Mouse (Mus musculus) thymus, postnatal 0 days (tissue): Measurements from ENCODE around the gene Timm8b. TPM values are rescaled to one million over a fixed set of nuclear protein-coding genes. Genes with fewer than 3 reads are reported as not detected.

Experiments
- DNase-seq: peaks from one replicate; pipeline ENCODE4 v3.0.0-alpha.2; 2015; ENCODE audit warnings: low spot score
- polyA plus RNA-seq: library from polyadenylated mRNA; unstranded; fragments of >200 nt; fragmentation: Nextera tagmentation; extraction: Ambion mirVana; gene quantifications from 2 replicates; pipeline ENCODE4 v1.2.1, GENCODE M21; 2015

Gene Timm8b
- polyA plus RNA-seq = 282 and 312 TPM in 2 replicates

DNA sequence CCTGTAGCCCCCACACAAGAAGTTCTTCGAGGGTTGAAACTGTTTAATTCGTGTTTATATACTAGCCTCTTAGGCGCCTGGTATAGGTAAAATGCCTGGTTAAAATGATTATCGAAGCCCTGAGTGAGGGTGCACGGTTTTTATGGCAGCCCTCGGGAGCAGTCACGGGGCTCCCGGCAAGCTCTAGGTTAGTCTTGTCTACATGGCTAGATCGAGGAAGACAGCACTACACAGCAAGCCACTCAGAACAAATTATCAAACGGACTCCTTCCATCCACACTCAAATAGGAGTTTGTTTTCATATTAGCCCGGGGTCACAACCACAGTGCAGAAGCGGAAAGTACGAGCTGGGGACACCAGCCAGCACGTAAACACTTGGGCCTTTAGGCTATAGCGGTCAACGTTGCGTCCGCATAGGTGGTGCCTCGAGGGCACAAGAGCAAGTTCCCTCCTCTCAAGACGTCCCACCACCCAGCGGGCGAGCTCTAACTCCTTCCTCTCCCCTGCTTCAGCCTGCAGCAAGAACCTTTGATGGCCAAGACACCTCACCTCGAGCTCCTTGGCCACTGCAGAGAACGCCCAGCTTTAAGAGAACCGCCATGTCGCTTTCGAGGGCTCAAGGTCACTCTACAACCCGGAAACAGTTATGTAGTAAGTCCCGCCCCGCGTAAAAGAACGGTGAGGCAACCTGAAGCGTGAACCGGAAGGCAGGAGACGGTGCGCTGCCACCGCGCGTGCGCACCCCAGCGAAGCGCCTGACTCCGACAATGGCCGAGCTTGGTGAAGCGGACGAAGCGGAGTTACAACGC, at the start of gene Timm8b, which contains the start of gene Sdhd:
Timm8b (plus strand) TSS at position 722 of the 809 bp plus-strand sequence.
Sdhd (minus strand) TSS at position 624 of the 809 bp plus-strand sequence.
- peak; percentile 96 for DNase-seq

DNA sequence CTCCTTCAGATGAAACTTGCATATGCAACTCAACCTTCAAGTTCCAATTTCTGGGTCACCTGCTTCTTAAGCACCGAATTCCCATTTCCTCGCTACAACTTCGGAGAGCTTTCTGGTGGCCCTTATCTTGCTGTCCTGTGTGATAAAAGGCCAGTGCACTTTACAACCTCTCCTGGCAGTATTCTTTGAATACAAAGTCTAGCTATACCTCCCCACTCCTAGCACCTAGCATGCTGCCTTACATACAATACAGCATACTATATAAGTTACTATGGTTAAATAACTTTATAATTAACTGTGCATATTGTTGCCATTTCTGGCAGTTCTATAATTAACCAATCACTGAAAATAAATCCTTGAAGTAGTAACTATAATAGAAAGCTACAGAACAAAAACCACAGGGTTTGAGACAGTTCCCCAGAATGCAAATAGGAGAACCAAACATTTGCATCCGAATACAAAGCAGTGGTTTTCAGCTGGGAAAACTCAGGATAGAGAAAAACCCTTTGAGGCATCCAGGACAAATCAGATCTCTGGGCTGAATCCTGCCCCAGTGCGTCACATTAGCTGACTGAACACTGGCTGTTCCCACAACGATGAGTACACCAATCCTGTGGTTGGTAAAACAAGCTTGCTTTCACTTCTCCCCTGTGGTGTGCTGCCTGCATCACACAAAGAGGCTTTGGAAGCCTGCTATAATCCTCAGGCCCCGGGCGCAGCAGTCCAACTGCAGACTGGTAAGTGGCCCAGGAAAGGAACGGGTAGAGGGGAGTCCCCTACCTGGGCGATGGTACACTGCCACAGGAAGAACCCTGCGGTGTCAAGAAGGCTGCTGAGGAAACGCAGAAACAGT, 49.2 kb upstream of the Timm8b start, which contains the start of gene Il18:
Il18 (plus strand) TSS at position 587 of the 853 bp plus-strand sequence.
- peak; percentile 23 for DNase-seq

DNA sequence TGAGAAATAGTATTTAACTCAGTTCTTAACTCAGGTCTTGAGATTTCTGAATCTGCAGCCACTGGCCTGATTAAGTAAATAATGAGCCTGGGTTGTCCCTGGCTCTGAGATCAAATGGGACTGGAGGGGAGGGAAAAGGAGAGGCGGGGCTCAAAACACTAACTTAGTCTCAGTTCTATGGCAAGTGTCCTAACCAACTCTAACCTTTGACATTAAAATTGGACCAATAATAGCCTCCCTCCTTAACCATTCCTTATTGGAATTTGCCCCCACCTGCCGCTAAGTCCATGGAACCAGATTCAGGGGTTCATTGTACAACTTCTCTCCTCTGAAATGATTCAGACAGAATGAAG, 48.6 kb upstream of the Timm8b start, which contains the start of gene Bco2:
Bco2 (minus strand) TSS at position 88 of the 353 bp plus-strand sequence.
- DNase-seq = no peak

DNA sequence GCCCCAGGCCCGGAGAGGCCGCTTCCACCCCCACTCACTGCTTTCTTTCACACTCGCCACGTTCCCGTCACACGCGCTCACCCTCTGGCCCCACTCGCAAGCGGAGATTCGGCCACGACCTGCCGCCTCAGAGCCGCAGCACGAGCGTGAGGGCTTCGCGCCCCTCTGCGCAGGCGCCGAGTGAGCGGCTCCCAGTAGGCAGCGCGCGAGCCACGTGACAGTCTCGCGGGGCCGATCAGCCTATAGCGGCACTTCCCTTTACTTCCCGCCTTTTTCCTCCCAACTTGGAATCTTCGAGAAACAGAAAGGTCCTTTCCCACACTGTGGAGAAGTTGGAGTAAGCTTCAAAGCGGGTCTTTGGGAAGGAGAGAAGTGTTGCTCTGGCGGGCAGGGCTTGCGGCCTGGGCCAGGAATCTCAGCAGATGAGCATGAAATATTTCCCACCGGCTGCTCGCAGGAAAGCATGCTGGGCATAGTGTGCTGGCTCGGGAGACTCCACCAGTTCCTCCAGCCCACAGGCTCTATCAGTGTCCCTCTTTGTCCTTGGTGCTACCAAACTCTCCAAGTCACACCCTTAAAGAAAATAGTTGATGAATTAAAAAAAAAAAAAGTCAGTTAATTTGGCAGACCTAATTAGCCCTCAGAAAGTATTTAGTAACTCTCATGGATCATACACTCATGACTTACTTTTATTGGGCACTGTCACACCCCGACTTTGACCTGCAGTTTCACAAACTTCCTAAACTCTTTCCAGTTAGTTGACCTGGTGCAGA, 42.4 kb upstream of the Timm8b start, which contains the start of gene Tex12:
Tex12 (minus strand) TSS at position 181 of the 773 bp plus-strand sequence.
- no peak for DNase-seq

DNA sequence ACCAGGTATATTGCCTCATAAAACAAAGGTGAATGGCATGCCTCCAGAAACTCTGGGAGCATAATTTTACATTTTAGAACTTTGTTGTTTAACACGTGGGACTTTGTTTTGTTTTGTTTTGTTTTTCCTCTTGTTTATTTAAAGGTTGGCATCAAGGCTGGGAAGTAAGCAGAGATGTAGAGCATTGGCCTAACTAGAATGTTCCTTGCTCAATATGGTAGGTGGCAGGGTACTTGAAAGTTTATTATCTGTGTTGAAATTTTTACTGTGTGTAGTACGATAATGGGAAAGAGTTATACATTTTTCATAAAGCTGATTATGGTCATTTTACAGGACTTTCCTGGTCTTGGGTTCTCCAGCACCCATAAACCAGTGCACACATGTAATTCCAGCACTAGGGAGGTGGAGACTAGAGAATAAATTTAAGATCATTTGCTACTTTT, 41.8 kb upstream of the Timm8b start:
- no peak for DNase-seq

GRCm38 (mm10) chr9:50565173-50565572, 38.5 kb upstream of the Timm8b start:
- no peak for DNase-seq

DNA sequence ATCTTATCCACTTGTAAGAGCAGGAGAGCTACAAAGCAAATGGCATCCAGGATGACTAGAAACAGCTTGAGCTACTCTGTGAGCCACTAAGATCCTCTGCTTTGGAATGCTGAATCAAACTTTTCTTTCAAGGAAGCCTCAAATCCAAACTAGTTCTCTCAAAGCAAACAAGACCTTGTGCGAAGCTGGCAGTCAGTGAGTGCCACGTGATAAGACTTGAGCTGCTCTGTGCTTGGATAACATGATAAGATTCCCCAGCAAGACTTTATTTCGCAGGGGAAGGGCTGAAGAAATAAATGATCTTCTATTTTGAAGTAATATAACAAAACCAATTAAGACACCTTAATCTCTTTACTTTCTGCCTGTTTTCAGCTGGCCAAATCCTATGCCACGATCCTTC, 37.8 kb upstream of the Timm8b start:
- DNase-seq = no peak

DNA sequence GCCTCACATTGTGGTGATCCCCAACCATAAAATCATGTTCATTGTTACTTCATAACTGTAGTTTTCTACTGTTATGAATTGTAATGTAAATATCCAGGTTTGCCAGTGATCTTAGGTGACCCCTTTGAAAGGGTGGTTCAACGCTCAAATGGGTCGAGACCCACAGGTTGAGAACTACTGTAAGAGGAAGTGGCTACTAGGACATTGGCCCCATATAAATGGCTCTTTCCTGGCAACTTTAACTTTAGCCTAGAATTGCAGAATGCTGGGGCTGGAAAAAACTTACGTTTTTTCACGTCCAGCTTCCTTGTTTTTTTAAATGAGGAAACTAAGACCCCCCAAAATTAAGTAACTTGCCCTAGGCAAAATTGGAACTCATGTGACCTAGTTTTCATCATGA, 36.3 kb upstream of the Timm8b start:
- DNase-seq = no peak

GRCm38 (mm10) chr9:50567881-50568280, 35.8 kb upstream of the Timm8b start:
- no peak for DNase-seq

DNA sequence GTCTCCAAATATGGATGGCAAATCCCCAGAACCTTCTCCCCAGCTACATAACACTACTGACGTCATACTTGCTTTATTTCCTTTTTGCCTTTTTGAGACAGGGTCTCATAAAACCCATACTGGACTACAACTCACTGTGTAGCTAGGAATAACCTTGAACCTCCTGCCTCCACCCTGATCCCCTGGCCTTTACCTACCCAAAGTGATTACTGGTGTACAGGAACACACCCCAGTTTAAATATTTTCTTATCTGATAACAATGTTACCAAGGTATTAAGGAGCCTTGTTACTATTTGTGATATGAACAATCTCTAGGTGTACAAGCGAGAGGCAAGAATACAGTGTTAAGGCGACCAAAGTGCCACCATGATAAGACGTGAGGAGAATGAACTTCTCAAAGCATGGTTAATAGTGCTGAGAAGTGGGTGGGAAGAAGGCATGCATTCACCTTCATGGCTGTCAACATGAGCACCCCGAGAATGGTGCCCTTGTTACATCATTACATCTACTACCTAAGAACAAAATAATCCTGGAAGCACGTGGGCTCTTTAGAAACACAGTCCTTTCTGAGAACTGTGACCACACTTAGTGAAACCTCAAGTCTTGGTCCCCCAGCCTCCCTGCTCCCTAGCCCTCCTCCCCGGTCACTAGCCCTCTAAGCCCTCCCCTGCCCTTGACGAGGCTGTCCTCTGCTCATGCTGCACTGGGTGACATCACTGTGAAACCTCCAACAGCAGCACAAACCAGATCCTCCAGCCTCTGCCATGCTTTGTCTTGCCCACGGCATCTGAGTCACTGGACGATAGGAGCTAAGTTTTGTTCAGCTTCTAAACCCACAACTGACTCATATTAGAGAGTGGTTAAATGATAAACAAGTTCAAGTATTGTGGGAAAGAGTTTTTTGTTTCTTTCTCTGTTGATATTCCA, 33.8 kb upstream of the Timm8b start:
- DNase-seq = no peak

- no peak for DNase-seq
Observed at GRCm38 (mm10) chr9:50580370-50580769, 23.3 kb upstream of the Timm8b start.

DNA sequence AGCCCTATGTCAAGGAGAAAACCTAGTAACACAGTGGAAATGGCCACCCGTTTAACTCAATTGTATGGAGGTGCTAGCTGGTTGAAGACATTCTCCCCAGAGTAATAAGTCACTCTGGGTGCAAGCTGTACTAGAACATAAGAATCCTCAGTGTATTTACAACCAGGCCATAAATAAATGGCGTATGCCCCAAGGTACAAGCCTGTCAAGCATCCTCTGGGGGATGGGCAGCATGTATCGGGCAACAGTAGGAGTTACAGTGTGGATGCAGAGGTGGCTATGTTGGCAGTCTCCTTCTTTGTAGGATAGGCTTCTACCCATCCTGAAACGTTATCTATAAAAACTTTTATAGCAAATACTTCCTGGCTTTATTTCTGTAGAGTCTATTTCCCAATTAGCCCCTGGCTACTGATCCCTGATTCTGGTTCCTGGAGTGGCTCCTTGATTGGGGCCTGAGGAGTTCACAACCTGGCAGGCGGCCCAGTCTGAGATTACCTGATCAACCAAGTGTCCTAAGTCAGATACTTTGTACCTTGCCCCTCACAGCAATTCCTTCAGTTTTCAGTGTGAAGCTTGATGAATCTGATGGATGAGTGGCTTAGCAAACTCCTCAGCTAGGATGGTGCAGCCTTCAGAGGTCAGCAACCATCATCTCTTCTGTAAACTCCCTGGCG, 18.4 kb upstream of the Timm8b start:
- DNase-seq = no peak

DNA sequence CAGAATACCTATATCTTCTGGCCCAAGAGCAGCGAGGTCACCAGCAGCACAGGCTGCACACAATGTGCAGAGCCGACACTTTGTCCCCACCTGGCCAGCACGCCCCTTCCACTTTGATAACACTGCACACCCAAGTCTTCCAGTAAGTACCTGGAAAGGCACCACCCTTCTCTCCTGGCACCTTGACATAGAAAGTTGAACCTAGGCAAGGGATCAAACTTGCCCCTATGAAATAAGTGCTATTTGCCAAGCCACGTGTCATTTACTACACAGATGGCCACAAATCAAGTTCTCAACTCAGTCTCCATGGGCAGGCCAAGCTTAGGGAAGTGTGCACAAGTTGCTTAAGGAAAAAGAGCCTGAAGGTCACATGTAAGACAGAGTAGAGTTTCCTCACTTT, 16.8 kb upstream of the Timm8b start:
- DNase-seq = no peak

GRCm38 (mm10) chr9:50590856-50591518, 12.7 kb upstream of the Timm8b start:
- peak; percentile 20 for DNase-seq

DNA sequence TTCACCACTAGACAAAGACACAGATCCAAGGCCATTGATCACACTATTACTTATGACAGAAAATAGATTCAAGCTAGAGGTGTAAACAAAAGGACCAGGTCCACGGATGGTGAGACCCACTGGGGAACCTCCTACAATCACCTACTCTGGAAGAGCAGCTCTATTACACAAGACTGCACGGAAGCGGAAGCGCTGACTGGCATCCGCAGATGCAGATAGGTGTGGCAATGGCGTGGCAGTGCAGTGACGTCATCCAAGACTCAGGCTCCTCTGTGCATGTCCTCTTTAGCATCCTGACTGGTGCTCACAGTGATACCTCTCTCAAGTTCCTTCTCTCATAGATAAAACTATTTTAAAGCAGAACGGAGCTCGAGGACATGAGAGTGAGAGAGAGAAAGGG, 10.8 kb upstream of the Timm8b start:
- no peak for DNase-seq

DNA sequence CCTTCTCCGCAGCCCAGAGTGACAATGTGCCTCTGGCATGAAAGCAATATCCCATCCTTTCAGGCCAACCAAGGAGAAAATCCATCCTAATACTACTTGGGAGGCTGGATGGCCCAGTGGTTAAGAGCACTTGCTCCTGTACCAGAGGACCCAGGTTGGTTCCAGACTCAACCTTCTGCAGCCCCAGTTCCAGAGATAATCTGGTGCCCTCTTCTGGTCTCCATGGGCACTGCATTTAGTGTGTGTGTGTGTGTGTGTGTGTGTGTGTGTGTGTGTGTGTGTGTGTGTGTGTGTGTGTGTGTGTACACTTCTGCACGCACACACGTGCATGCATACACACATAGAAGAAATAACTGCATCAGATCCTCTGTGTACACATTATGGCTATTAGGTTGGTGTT, 10.2 kb upstream of the Timm8b start:
- DNase-seq = peak; percentile 62

GRCm38 (mm10) chr9:50594794-50595417, 8.8 kb upstream of the Timm8b start:
- DNase-seq = no peak

- DNase-seq = no peak
Observed at GRCm38 (mm10) chr9:50596973-50597372, 6.7 kb upstream of the Timm8b start.
